Mouse (Mus musculus) brain, embryonic 14.5 days (tissue): ENCODE data around the gene Rb1.

ENCODE experiments used
- CTCF ChIP-seq: fragments of 200-500 bp; IDR thresholded peaks from 2 replicates; pipeline ENCODE4 v1.5.1; 2012; ENCODE audit warnings: inconsistent platforms, mild to moderate bottlenecking, moderate library complexity, borderline replicate concordance; ENCODE audit not compliant: insufficient read depth, insufficient read length; ENCODE audit errors: extremely low read depth
- POLR2A ChIP-seq: fragments of 200-500 bp; IDR thresholded peaks from 2 replicates; pipeline ENCODE4 v1.6.1; 2012; ENCODE audit warnings: mild to moderate bottlenecking, inconsistent platforms, borderline replicate concordance; ENCODE audit not compliant: poor library complexity, insufficient read depth, insufficient read length, severe bottlenecking; ENCODE audit errors: extremely low read depth

DNA sequence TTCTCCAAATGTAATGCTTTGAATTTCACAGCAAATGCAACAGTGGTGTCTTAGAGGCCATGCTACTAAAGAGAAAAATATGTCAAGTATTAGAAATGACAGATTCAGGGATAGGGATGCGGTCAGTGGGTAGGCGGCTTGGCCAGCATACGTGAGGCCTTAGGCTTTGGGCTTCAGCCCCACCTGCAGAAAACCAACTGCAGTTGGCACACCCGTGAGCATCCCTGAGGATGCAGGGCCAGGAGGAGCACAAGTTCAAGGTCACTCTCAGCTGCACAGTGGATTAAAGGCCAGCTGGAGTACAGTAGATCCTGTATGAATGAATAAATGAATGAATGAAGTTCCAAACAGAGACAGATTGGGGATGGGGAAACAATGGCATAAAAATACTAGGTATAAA lies 47.4 kb upstream of the Rb1 start:
- TF ChIP-seq CTCF = no peak
- TF ChIP-seq POLR2A = no peak
